Mouse (Mus musculus) stomach, postnatal 0 days (tissue): ENCODE results near the gene Ate1.
A peak's percentile ranks its signal among the peaks of the same experiment; 100 is the strongest.

Experiments
- CTCF ChIP-seq: IDR thresholded peaks from 2 replicates; pipeline ENCODE4 v1.5.1; 2016; ENCODE audit warnings: antibody characterized with exemption, low read depth, mild to moderate bottlenecking, moderate library complexity
- EP300 ChIP-seq: optimal IDR thresholded peaks from 2 replicates; pipeline ENCODE3; 2016; ENCODE audit warnings: antibody characterized with exemption

GRCm38 (mm10) chr7:130563276-130563675 is 43.1 kb upstream of the Ate1 start:
- TF ChIP-seq EP300 (no peak), CTCF (0 out of 2 replicates have a peak, but pooled peaks have one; percentile 12)
